Mouse (Mus musculus): ENCODE data around the gene Me1.

DNA sequence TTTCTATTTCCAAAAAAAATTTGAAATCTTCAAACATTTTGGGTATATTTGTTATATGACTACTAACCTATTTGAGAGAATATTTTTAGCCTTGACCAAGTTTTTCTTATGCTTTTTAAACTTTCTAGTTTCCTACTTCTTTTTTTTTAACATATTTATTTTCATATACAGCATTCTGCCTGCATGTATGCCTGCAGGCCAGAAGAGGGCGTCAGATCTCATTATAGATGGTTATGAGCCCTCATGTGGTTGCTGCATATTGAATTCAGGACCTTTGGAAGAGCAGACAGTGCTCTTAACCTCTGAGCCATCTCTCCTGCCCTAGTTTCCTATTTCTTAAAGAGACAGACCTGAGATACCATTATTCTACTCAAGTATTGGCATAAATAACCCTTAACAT lies 48.9 kb downstream of the Me1 start:
- no peak for TF ChIP-seq GATA1 (IDR thresholded peaks at IDR 0.05; ENCODE audit: low read length)
- no peak for TF ChIP-seq TAL1 (IDR thresholded peaks at IDR 0.05; ENCODE audit: low read length)
